Mouse (Mus musculus): ENCODE results near the gene Gm20605.

DNA sequence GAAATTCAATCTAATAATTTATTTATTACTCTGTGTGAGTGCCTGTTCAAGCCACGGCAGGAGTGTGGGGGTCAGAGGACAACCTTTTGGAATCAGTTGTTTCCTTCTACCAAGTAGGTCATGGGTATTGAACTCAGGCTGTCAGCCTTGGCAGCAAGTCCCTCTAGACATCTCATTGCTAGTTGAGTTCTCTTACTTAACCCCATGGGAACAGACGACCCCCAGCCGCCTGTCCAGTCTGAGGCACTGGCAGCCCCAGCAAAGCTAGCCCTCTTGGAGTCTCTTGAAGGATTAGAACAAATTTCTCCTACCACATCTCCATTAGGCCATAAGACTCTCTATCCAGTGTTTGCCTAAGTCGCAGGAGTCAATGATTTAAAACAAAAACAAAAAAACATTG is 50.8 kb downstream of the Gm20605 start:
- TF ChIP-seq POLR2A (IDR thresholded peaks at IDR 0.05; ENCODE audit: borderline replicate concordance, extremely low read depth, low read depth, low read length) (no peak), CTCF (IDR thresholded peaks at IDR 0.05; ENCODE audit: insufficient read depth, low read length) (no peak)

Measured in lung, adult 2 months (tissue).